Mouse (Mus musculus) stomach, postnatal 0 days (tissue): ENCODE measurements around the gene Sox12. TPM values are rescaled to one million over a fixed set of nuclear protein-coding genes. Genes with fewer than 3 reads are reported as not detected.

Experiments used
- ATAC-seq: fragments of 200-750 bp; cut with Nextera tagmentation; 2 replicates; pipeline ENCODE4 v1.8.0; 2017; ENCODE audit not compliant: low FRiP score, low TSS enrichment
- DNase-seq: peaks from one replicate; pipeline ENCODE4 v3.0.0-alpha.2; 2016; ENCODE audit warnings: low spot score
- H3K27ac ChIP-seq: fragments of 300-500 bp; sonication (generic); replicated peaks from 2 replicates; pipeline ENCODE4 v1.5.1; 2014; ENCODE audit warnings: mild to moderate bottlenecking, control low read depth
- H3K27me3 ChIP-seq: fragments of 300-500 bp; sonication (generic); 2 replicates; pipeline ENCODE4 v1.6.1; 2014; ENCODE audit warnings: low read length; ENCODE audit not compliant: control insufficient read depth, insufficient read depth
- H3K36me3 ChIP-seq: fragments of 300-500 bp; sonication (generic); 2 replicates; pipeline ENCODE4 v1.6.1; 2014; ENCODE audit warnings: low read length, mixed read lengths; ENCODE audit not compliant: control insufficient read depth, insufficient read depth
- H3K4me1 ChIP-seq: fragments of 300-500 bp; sonication (generic); replicated peaks from 2 replicates; pipeline ENCODE4 v1.6.1; 2014; ENCODE audit warnings: antibody characterized with exemption; ENCODE audit not compliant: control insufficient read depth, insufficient read depth
- H3K4me2 ChIP-seq: fragments of 300-500 bp; sonication (generic); replicated peaks from 2 replicates; pipeline ENCODE4 v1.6.1; 2014; ENCODE audit warnings: low read depth, mild to moderate bottlenecking, control low read depth, moderate library complexity
- H3K4me3 ChIP-seq: fragments of 300-500 bp; sonication (generic); 2 replicates; pipeline ENCODE4 v1.5.1; 2014; ENCODE audit warnings: low read depth, low read length, control low read depth
- H3K9ac ChIP-seq: fragments of 300-500 bp; sonication (generic); 2 replicates; pipeline ENCODE4 v1.6.1; 2014; ENCODE audit warnings: mild to moderate bottlenecking, low read length, control low read depth, mixed read lengths
- H3K9me3 ChIP-seq: fragments of 300-500 bp; sonication (generic); 2 replicates; pipeline ENCODE4 v1.6.1; 2016; ENCODE audit warnings: low read length; ENCODE audit not compliant: control insufficient read depth
- CTCF ChIP-seq: IDR thresholded peaks from 2 replicates; pipeline ENCODE4 v1.5.1; 2016; ENCODE audit warnings: antibody characterized with exemption, low read depth, mild to moderate bottlenecking, moderate library complexity
- EP300 ChIP-seq: optimal IDR thresholded peaks from 2 replicates; pipeline ENCODE3; 2016; ENCODE audit warnings: antibody characterized with exemption
- WGBS: fragments of 180-500 bp; shearing (Covaris S2); extraction: QIAGEN DNeasy Blood & Tissue Kit; methylation state at CpG from one replicate; pipeline ENCODE4 v1.1.7; 2014; 5-methylcytosine and 5-hydroxymethylcytosine counted together
- polyA plus RNA-seq: library from polyadenylated mRNA; unstranded; fragments of >200 nt; fragmentation: Nextera tagmentation; extraction: Ambion mirVana; gene quantifications from 2 replicates; pipeline ENCODE4 v1.2.1, GENCODE M21; 2015

The Sox12 gene
- polyA plus RNA-seq, 1 experiment from 2014 or later: 2.7 TPM

- WGBS: 25% methylated on average over 14 of the region's 14 CpGs
- H3K4me3 ChIP-seq: no peak overlapping the region
- H3K4me2 ChIP-seq: no peak overlapping the region
- H3K36me3 ChIP-seq: no peaks in the 10 kb centered on the region
- no peaks in the 10 kb centered on the region for H3K9me3 ChIP-seq
- ATAC-seq: 0 out of 2 replicates have a peak, but pooled peaks have one; percentile 35
- H3K27ac ChIP-seq: no peak overlapping the region
- no peak overlapping the region for H3K9ac ChIP-seq
- H3K4me1 ChIP-seq: no peaks in the 10 kb centered on the region
- H3K27me3 ChIP-seq: no peaks in the 10 kb centered on the region
- TF ChIP-seq EP300: no peak
- TF ChIP-seq CTCF: peak; percentile 96
- peak; percentile 65 for DNase-seq
Observed at GRCm38 (mm10) chr2:152368532-152369140, 29.2 kb downstream of the Sox12 start.

GRCm38 (mm10) chr2:152367917-152368316, 29.9 kb downstream of the Sox12 start:
- 62% methylated on average over 5 of the region's 5 CpGs for WGBS
- ATAC-seq: no peak

GRCm38 (mm10) chr2:152363245-152364147, 34.4 kb downstream of the Sox12 start:
- H3K27me3 ChIP-seq: no peaks in the 10 kb centered on the region
- peak; percentile 69 for ATAC-seq
- no peak overlapping the region for H3K9ac ChIP-seq
- TF ChIP-seq CTCF (peak; percentile 83), EP300 (no peak)
- 12% methylated on average over 17 of the region's 17 CpGs for WGBS
- no peak overlapping the region for H3K27ac ChIP-seq
- no peaks in the 10 kb centered on the region for H3K9me3 ChIP-seq
- H3K36me3 ChIP-seq: no peaks in the 10 kb centered on the region
- no peak overlapping the region for H3K4me3 ChIP-seq
- H3K4me2 ChIP-seq: peak overlapping the region; percentile 30; the same call in 1 of the 2 replicates
- no peaks in the 10 kb centered on the region for H3K4me1 ChIP-seq
- DNase-seq: peak; percentile 83

More at GRCm38 (mm10) chr2:152367917-152368316, 29.9 kb downstream of the Sox12 start:
- H3K4me2 ChIP-seq: no peak overlapping the region
- H3K9ac ChIP-seq: no peak overlapping the region
- DNase-seq: no peak
- H3K4me1 ChIP-seq: no peaks in the 10 kb centered on the region
- no peak for TF ChIP-seq CTCF
- TF ChIP-seq EP300: no peak
- H3K9me3 ChIP-seq: no peaks in the 10 kb centered on the region
- no peaks in the 10 kb centered on the region for H3K27me3 ChIP-seq
- no peaks in the 10 kb centered on the region for H3K36me3 ChIP-seq
- no peak overlapping the region for H3K4me3 ChIP-seq
- no peak overlapping the region for H3K27ac ChIP-seq

GRCm38 (mm10) chr2:152361193-152361592, 36.7 kb downstream of the Sox12 start:
- TF ChIP-seq CTCF (no peak), EP300 (no peak)
- Histone ChIP-seq H3K4me1 (no peaks in the 10 kb centered on the region), H3K27ac (no peak overlapping the region), H3K4me3 (no peak overlapping the region), H3K36me3 (no peaks in the 10 kb centered on the region), H3K4me2 (no peak overlapping the region), H3K9me3 (no peaks in the 10 kb centered on the region), H3K9ac (no peak overlapping the region), H3K27me3 (no peaks in the 10 kb centered on the region)
- DNase-seq: no peak
- ATAC-seq: no peak
- WGBS: 85% methylated on average over 8 of the region's 8 CpGs

- H3K9me3 ChIP-seq: no peaks in the 10 kb centered on the region
- no peak overlapping the region for H3K4me3 ChIP-seq
- no peak for TF ChIP-seq EP300
- TF ChIP-seq CTCF: no peak
- no peak overlapping the region for H3K9ac ChIP-seq
- H3K4me1 ChIP-seq: no peaks in the 10 kb centered on the region
- H3K27ac ChIP-seq: 0 out of 2 replicates have a peak overlapping the region, but pooled peaks have one; percentile 18
- DNase-seq (peak; percentile 61), ATAC-seq (peak; percentile 81)
- no peaks in the 10 kb centered on the region for H3K27me3 ChIP-seq
- H3K4me2 ChIP-seq: no peak overlapping the region
- no peaks in the 10 kb centered on the region for H3K36me3 ChIP-seq
- WGBS: 13% methylated on average over 7 of the region's 7 CpGs
Observed at GRCm38 (mm10) chr2:152360271-152360775, 37.5 kb downstream of the Sox12 start.
